Comparison of ENCODE assay signal across 8 mouse cellular contexts in genomic region chr11:5314796-5315195, GRCm38 (mm10). TPM values are rescaled to one million over a fixed set of nuclear protein-coding genes. Genes with fewer than 3 reads are reported as not detected.
DNase-seq lines count a peak whose midpoint lies in the region; ATAC-seq and TF ChIP-seq lines count a peak whose summit lies in the region.

No protein-coding gene starts in this region.

- H3K9ac ChIP-seq in hindbrain, postnatal 0 days (replicated peaks; ENCODE audit: low read length), result no peak overlapping the region
- no peak overlapping the region for H3K9ac ChIP-seq in neural tube, embryonic 14.5 days (replicated peaks; ENCODE audit: low read depth, low read length)

- no peak for TF ChIP-seq CTCF in hindbrain, postnatal 0 days (IDR thresholded peaks at IDR 0.05; ENCODE audit: low read depth)
- no peak for TF ChIP-seq CTCF in left cerebral cortex, adult 2 months (IDR thresholded peaks at IDR 0.05)

- H3K27ac ChIP-seq in hindbrain, postnatal 0 days, result peak overlapping the region; percentile 68
- peak overlapping the region; percentile 47 for H3K27ac ChIP-seq in left cerebral cortex, adult 2 months
- H3K27ac ChIP-seq in neural tube, embryonic 14.5 days (ENCODE audit: low read depth, low read length), result peak overlapping the region; percentile 41; the same call in 1 of the 2 replicates

- no peaks in the 10 kb centered on the region for H3K9me3 ChIP-seq in hindbrain, postnatal 0 days (ENCODE audit: low read length)
- H3K9me3 ChIP-seq in neural tube, embryonic 14.5 days (ENCODE audit: control insufficient read depth, low read length), result no peaks in the 10 kb centered on the region

- no peak overlapping the region for H3K4me3 ChIP-seq in hindbrain, postnatal 0 days (ENCODE audit: low read length)
- H3K4me3 ChIP-seq in left cerebral cortex, adult 2 months, result no peak overlapping the region
- no peak overlapping the region for H3K4me3 ChIP-seq in neural tube, embryonic 14.5 days (ENCODE audit: low read depth, low read length)

- DNase-seq in testis, postnatal 10 days (ENCODE audit: low spot score), result peak; percentile 59
- no peak for DNase-seq in testis, postnatal 14 days (ENCODE audit: low spot score)
- DNase-seq in cerebellum, postnatal 14 days, result peak; percentile 99
- DNase-seq in hindbrain, postnatal 0 days (ENCODE audit: low spot score), result peak; percentile 91
- DNase-seq in left cerebral cortex, adult 2 months (ENCODE audit: extremely low spot score in 1 of 2, low spot score in 2 of 2), result peak; percentile 41 to 49
- DNase-seq in thymus, postnatal 25 days, result no peak

- ATAC-seq in hindbrain, postnatal 0 days, result 0 out of 2 replicates have a peak, but pooled peaks have one; percentile 63
- 0 out of 2 replicates have a peak, but pooled peaks have one; percentile 20 for ATAC-seq in neural tube, embryonic 14.5 days (ENCODE audit: low read depth)
- ATAC-seq in megakaryocyte-erythroid progenitor cell, adult 5-6 weeks (replicated peaks; ENCODE audit: low FRiP score, low TSS enrichment, poor library complexity, severe bottlenecking), result no peak

- no peak overlapping the region for H3K4me2 ChIP-seq in hindbrain, postnatal 0 days (ENCODE audit: low read depth, low read length)
- H3K4me2 ChIP-seq in neural tube, embryonic 14.5 days (ENCODE audit: low read depth, low read length), result no peak overlapping the region

- no peaks in the 10 kb centered on the region for H3K27me3 ChIP-seq in hindbrain, postnatal 0 days (ENCODE audit: insufficient read depth, low read length)
- no peaks in the 10 kb centered on the region for H3K27me3 ChIP-seq in neural tube, embryonic 14.5 days (ENCODE audit: control insufficient read depth, insufficient read depth, low read length)

- no peaks in the 10 kb centered on the region for H3K36me3 ChIP-seq in hindbrain, postnatal 0 days (ENCODE audit: insufficient read depth, low read length)
- no peaks in the 10 kb centered on the region for H3K36me3 ChIP-seq in neural tube, embryonic 14.5 days (ENCODE audit: control insufficient read depth, insufficient read depth, low read length)

- intact Hi-C loops in left cerebral cortex, adult 2 months (cut with DNase I), result no loop called here

- peaks cover 32% of the 10 kb centered on the region for H3K4me1 ChIP-seq in hindbrain, postnatal 0 days (ENCODE audit: insufficient read depth, low read length)
- H3K4me1 ChIP-seq in neural tube, embryonic 14.5 days (ENCODE audit: control insufficient read depth, insufficient read depth, low read length), result 0 out of 2 replicates have a peak, but pooled peaks cover 20% of the 10 kb centered on the region

RNA-seq across cellular contexts. Expression of gene Kremen1, which starts 53.4 kb away (rescaled TPM):
- 14.8 and 18.5 TPM in 2 replicates for total RNA-seq in hindbrain, postnatal 0 days (2014; rRNA removed)
- 3.2 and 3.6 TPM in 2 replicates for polyA plus RNA-seq in hindbrain, postnatal 0 days (2015; fragmentation: Nextera tagmentation; extraction: Ambion mirVana)
- total RNA-seq in left cerebral cortex, adult 2 months (2021), result 10 to 100 TPM; 14.8 to 15.4 TPM
- 3.7 and 6.5 TPM in 2 replicates for polyA plus RNA-seq in neural tube, embryonic 14.5 days (2014; fragmentation: Nextera tagmentation; extraction: Ambion mirVana)
- 1.1 and 3.0 TPM in 2 replicates for total RNA-seq in megakaryocyte-erythroid progenitor cell, adult 5-6 weeks (2014; fragmentation: Nextera tagmentation)
- total RNA-seq in megakaryocyte-erythroid progenitor cell, adult 5-6 weeks (2017), result 1.1 and 2.1 TPM in 2 replicates

Comparison
In these comparisons a context has a peak if more than half of its experiments do, and no peak if none do; other contexts are left out.
1. DNase-seq: peak in testis, postnatal 10 days (single experiment), cerebellum, postnatal 14 days (2 of 2), hindbrain, postnatal 0 days (single experiment) and left cerebral cortex, adult 2 months (2 of 2); none in testis, postnatal 14 days (single experiment) and thymus, postnatal 25 days (single experiment).
2. Peak in every context shown above with its lines, with median percentiles within 50 percentile points of each other: H3K27ac ChIP-seq.